Mouse (Mus musculus) forebrain, postnatal 0 days (tissue): Measurements from ENCODE around the gene Gm2663. TPM values are rescaled to one million over a fixed set of nuclear protein-coding genes. Genes with fewer than 3 reads are reported as not detected.
"Not testable (repeated sequence)": the region's sequence is repeated elsewhere in the genome, so short reads cannot be mapped to it uniquely, and the experiment has no call there.

Experiments
- ATAC-seq: fragments of 200-750 bp; cut with Nextera tagmentation; 2 replicates; pipeline ENCODE4 v1.8.0; 2017; ENCODE audit warnings: mild to moderate bottlenecking, moderate library complexity
- DNase-seq: peaks from one replicate; pipeline ENCODE4 v3.0.0-alpha.2; 2015
- H3K27ac ChIP-seq: fragments of 300-500 bp; sonication (generic); 2 replicates; pipeline ENCODE4 v1.5.1; 2014; ENCODE audit warnings: low read depth, mild to moderate bottlenecking, antibody characterized with exemption, low read length, moderate library complexity, mixed read lengths
- H3K27me3 ChIP-seq: fragments of 300-500 bp; sonication (generic); 2 replicates; pipeline ENCODE4 v1.6.1; 2014; ENCODE audit warnings: mild to moderate bottlenecking, low read length, mixed read lengths; ENCODE audit not compliant: insufficient read depth
- H3K36me3 ChIP-seq: fragments of 300-500 bp; sonication (generic); 2 replicates; pipeline ENCODE4 v1.6.1; 2014; ENCODE audit warnings: mild to moderate bottlenecking, moderate library complexity; ENCODE audit not compliant: insufficient read depth
- H3K4me1 ChIP-seq: fragments of 300-500 bp; sonication (generic); 2 replicates; pipeline ENCODE4 v1.6.1; 2014; ENCODE audit warnings: antibody characterized with exemption; ENCODE audit not compliant: insufficient read depth
- H3K4me2 ChIP-seq: fragments of 300-500 bp; sonication (generic); 2 replicates; pipeline ENCODE4 v1.6.1; 2014; ENCODE audit warnings: low read depth, mild to moderate bottlenecking, moderate library complexity
- H3K4me3 ChIP-seq: fragments of 300-500 bp; sonication (generic); 2 replicates; pipeline ENCODE4 v1.5.1; 2014; ENCODE audit warnings: low read depth, low read length, mixed read lengths
- H3K9ac ChIP-seq: fragments of 300-500 bp; sonication (generic); 2 replicates; pipeline ENCODE4 v1.6.1; 2014; ENCODE audit warnings: mild to moderate bottlenecking
- H3K9me3 ChIP-seq: fragments of 300-500 bp; sonication (generic); 2 replicates; pipeline ENCODE4 v1.6.1; 2016; ENCODE audit warnings: low read length
- CTCF ChIP-seq: sonication (generic); IDR thresholded peaks from 2 replicates; pipeline ENCODE4 v1.5.1; 2016; ENCODE audit warnings: antibody characterized with exemption, control low read depth, low read depth
- WGBS: fragments of 180-500 bp; shearing (Covaris S2); extraction: QIAGEN DNeasy Blood & Tissue Kit; methylation state at CpG from one replicate; pipeline ENCODE4 v1.1.7; 2014; 5-methylcytosine and 5-hydroxymethylcytosine counted together
- polyA plus RNA-seq: library from polyadenylated mRNA; unstranded; fragments of >200 nt; fragmentation: Nextera tagmentation; extraction: Ambion mirVana; gene quantifications from 2 replicates; pipeline ENCODE4 v1.2.1, GENCODE M21; 2015
- total RNA-seq: library from RNA; depleted of rRNA; stranded (reverse); fragments of >200 nt; gene quantifications from 2 replicates; pipeline ENCODE4 v1.2.3, GENCODE M21; 2014; rRNA removed

The Gm2663 gene
- total RNA-seq (not detected in 2 replicates), polyA plus RNA-seq (not detected in 2 replicates)

DNA sequence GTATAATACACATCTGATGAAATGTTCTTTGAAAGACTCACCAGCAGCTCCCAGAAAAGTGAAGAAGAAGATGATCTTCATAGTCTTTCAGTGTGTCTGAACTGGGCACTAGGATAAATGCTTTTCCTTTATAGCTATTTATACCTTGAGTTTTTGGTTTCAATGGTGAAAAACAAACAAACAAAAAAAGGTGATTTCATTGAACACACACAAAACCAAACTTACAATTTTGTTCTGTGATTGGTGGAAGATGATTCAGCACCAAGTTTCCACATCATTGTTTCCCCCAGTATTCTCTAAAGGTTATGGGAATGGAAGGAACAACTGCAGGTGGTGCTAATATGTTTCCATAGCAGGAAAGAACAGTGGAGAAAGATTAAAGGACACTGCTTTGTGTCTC lies at the start of gene Gm2663:
Gm2663 (minus strand) TSS at position 101 of the 400 bp plus-strand sequence.
- not testable (repeated sequence) for H3K9ac ChIP-seq, DNase-seq, H3K27me3 ChIP-seq, H3K36me3 ChIP-seq, H3K4me1 ChIP-seq, ATAC-seq, H3K27ac ChIP-seq, H3K4me2 ChIP-seq, H3K4me3 ChIP-seq, H3K9me3 ChIP-seq

DNA sequence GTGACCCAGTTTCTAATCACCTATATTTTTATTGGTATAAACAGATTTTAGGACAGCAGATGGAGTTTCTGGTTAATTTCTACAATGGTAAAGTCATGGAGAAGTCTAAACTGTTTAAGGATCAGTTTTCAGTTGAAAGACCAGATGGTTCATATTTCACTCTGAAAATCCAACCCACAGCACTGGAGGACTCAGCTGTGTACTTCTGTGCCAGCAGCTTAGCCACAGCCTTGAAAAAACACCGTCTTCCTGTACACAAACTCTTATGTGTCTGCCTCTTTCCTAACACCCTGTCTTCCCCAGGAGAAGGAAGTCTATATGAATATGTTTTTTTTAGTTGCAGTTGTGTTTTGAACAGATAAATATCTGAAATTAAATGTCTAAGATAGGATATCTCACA lies 49.3 kb upstream of the Gm2663 start:
- no peak; the same call in 1 of the 2 replicates for ATAC-seq
- H3K4me2 ChIP-seq, result no peak overlapping the region

GRCm38 (mm10) chr6:41047961-41048360 lies 48.7 kb upstream of the Gm2663 start:
- no peaks in the 10 kb centered on the region for H3K36me3 ChIP-seq
- H3K4me2 ChIP-seq, result no peak overlapping the region
- DNase-seq, result no peak
- 91% methylated on average over 1 of the region's 1 CpGs for WGBS
- H3K9me3 ChIP-seq, result no peaks in the 10 kb centered on the region
- no peak overlapping the region for H3K4me3 ChIP-seq
- no peak for ATAC-seq
- no peak overlapping the region for H3K9ac ChIP-seq
- H3K27me3 ChIP-seq, result no peaks in the 10 kb centered on the region
- no peak overlapping the region for H3K27ac ChIP-seq
- TF ChIP-seq CTCF, result 0 out of 2 replicates have a peak, but pooled peaks have one; percentile 2
- no peaks in the 10 kb centered on the region for H3K4me1 ChIP-seq

More for the DNA sequence above, 49.3 kb upstream of the Gm2663 start:
- no peak for DNase-seq
- no peaks in the 10 kb centered on the region for H3K9me3 ChIP-seq
- H3K27ac ChIP-seq, result no peak overlapping the region
- no peak for TF ChIP-seq CTCF
- WGBS, result 66% methylated on average over 1 of the region's 1 CpGs
- H3K4me1 ChIP-seq, result no peaks in the 10 kb centered on the region
- no peak overlapping the region for H3K9ac ChIP-seq
- no peaks in the 10 kb centered on the region for H3K36me3 ChIP-seq
- no peaks in the 10 kb centered on the region for H3K27me3 ChIP-seq
- no peak overlapping the region for H3K4me3 ChIP-seq

GRCm38 (mm10) chr6:41047202-41047601 lies 47.9 kb upstream of the Gm2663 start:
- H3K4me2 ChIP-seq, result no peak overlapping the region
- DNase-seq (no peak), ATAC-seq (no peak)
- no peak for TF ChIP-seq CTCF
- no peaks in the 10 kb centered on the region for H3K36me3 ChIP-seq
- no peaks in the 10 kb centered on the region for H3K27me3 ChIP-seq
- no peaks in the 10 kb centered on the region for H3K4me1 ChIP-seq
- H3K4me3 ChIP-seq, result no peak overlapping the region
- no peak overlapping the region for H3K9ac ChIP-seq
- H3K9me3 ChIP-seq, result no peaks in the 10 kb centered on the region
- WGBS, result 86% methylated on average over 1 of the region's 1 CpGs
- H3K27ac ChIP-seq, result no peak overlapping the region

DNA sequence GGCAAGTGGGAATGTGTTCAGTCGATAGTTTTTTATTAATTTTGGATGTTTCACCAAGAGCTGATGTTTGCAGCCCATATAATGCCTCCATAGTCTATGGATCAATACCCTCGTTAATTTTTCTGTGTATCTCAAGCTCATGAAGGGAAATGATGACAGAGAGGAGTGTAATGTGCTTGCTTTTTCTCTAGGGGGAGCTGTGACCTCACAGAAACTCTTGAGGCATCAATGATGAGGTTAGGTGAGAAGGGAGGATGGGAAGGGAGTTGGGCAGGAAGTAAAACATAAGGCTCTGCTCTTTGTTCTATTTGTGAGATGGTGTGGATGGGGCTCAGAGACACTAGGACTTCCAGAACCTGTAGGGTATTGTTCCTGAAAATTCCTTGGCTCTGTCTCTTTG lies 47.3 kb upstream of the Gm2663 start:
- ATAC-seq (no peak), DNase-seq (no peak)
- Histone ChIP-seq H3K36me3 (no peaks in the 10 kb centered on the region), H3K27me3 (no peaks in the 10 kb centered on the region), H3K9ac (no peak overlapping the region), H3K4me2 (no peak overlapping the region), H3K4me3 (no peak overlapping the region), H3K9me3 (no peaks in the 10 kb centered on the region), H3K27ac (no peak overlapping the region), H3K4me1 (no peaks in the 10 kb centered on the region)
- WGBS, result 59% methylated on average over 2 of the region's 2 CpGs
- TF ChIP-seq CTCF, result 0 out of 2 replicates have a peak, but pooled peaks have one; percentile 7

DNA sequence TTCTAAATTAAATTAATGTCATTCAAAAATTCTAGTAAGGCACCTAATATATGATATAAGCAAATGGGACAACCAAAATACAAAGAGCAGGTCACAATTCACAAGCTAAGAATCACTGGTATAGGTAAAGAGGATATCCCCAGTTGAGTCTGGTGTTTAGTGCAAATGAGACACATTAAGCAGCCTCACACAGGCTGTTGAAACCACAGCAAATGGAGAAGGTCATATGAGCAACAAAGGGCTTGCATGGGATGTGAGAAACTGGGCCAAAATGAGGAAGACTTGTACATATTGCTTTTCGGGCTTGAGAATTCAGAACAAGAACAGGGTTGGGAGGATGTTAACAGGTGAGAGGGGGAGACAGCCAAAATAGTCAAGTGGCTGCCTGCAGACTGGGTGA lies 45.5 kb upstream of the Gm2663 start:
- Histone ChIP-seq H3K27me3 (no peaks in the 10 kb centered on the region), H3K36me3 (no peaks in the 10 kb centered on the region), H3K4me2 (no peak overlapping the region), H3K4me3 (no peak overlapping the region), H3K4me1 (no peaks in the 10 kb centered on the region), H3K9ac (no peak overlapping the region), H3K27ac (no peak overlapping the region), H3K9me3 (no peaks in the 10 kb centered on the region)
- TF ChIP-seq CTCF, result no peak
- 85% methylated on average over 1 of the region's 1 CpGs for WGBS
- ATAC-seq (no peak), DNase-seq (no peak)

- H3K9me3 ChIP-seq, result no peaks in the 10 kb centered on the region
- ATAC-seq (no peak), DNase-seq (no peak)
- no peaks in the 10 kb centered on the region for H3K4me1 ChIP-seq
- no peak for TF ChIP-seq CTCF
- no peak overlapping the region for H3K27ac ChIP-seq
- no peaks in the 10 kb centered on the region for H3K36me3 ChIP-seq
- no peak overlapping the region for H3K4me2 ChIP-seq
- H3K9ac ChIP-seq, result no peak overlapping the region
- H3K4me3 ChIP-seq, result no peak overlapping the region
- 70% methylated on average over 1 of the region's 1 CpGs for WGBS
- H3K27me3 ChIP-seq, result no peaks in the 10 kb centered on the region
Observed at GRCm38 (mm10) chr6:41044314-41044713, 45.0 kb upstream of the Gm2663 start.

DNA sequence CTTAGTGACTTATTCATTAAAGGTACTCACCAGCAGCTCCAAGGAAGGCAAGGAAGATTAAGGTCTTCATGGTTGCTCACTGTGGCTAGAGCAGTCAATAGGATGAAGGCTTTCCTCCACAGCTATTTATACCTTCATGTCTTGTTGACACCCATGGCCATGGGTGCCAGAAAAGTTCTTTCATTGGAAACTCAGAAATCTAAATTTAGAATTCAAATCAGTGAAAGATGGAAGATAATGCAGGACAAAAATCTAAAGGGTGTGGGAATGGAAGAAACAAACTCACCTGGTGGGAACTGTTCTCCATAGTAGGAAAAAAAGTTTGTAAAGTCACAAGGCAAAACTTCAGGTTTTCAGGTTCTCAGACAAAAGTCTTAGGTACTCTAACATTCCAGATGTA lies 36.1 kb upstream of the Gm2663 start, which contains the start of gene 2210010C04Rik:
2210010C04Rik (minus strand) TSS at position 101 of the 400 bp plus-strand sequence.
- TF ChIP-seq CTCF, result no peak
- no peak within 1 kb of the TSS for H3K4me2 ChIP-seq
- no peaks in the 10 kb centered on the region for H3K36me3 ChIP-seq
- ATAC-seq, result no peak
- H3K27me3 ChIP-seq, result no peaks in the 10 kb centered on the region
- H3K27ac ChIP-seq, result no peak within 1 kb of the TSS
- no peaks in the 10 kb centered on the region for H3K4me1 ChIP-seq
- H3K9ac ChIP-seq, result no peak within 1 kb of the TSS
- no peak for DNase-seq
- no peaks in the 10 kb centered on the region for H3K9me3 ChIP-seq
- H3K4me3 ChIP-seq, result no peak within 1 kb of the TSS
